Mouse (Mus musculus): ENCODE results near the gene Olfr980.
"Not testable (repeated sequence)": the region's sequence is repeated elsewhere in the genome, so short reads cannot be mapped to it uniquely, and the experiment has no call there.

The Olfr980 gene

GRCm38 (mm10) chr9:40009482-40009881 is at the start of gene Olfr980:
Olfr980 (minus strand) TSS chr9:40009582.
- no peak for DNase-seq (ENCODE audit: low read depth, low spot score)

- DNase-seq (ENCODE audit: low read depth, low spot score), result no peak
Observed at GRCm38 (mm10) chr9:40050138-40050537, 40.8 kb upstream of the Olfr980 start.

- DNase-seq (ENCODE audit: low read depth, low spot score), result no peak
Observed at GRCm38 (mm10) chr9:40021164-40021563, 11.8 kb upstream of the Olfr980 start, which contains the start of gene Olfr981. Olfr981 (plus strand) TSS chr9:40021464.

- DNase-seq (ENCODE audit: low read depth, low spot score), result no peak
Observed at GRCm38 (mm10) chr9:40003365-40003764, 6.0 kb downstream of the Olfr980 start, which contains the start of gene Olfr979. Olfr979 (minus strand) TSS chr9:40003465.

- DNase-seq (ENCODE audit: low read depth, low spot score), result no peak
Observed at GRCm38 (mm10) chr9:39991813-39992212, 17.6 kb downstream of the Olfr980 start, which contains the start of gene Olfr978. Olfr978 (plus strand) TSS chr9:39992113.

- DNase-seq (ENCODE audit: low read depth, low spot score), result not testable (repeated sequence)
Observed at GRCm38 (mm10) chr9:39976581-39977145, 32.7 kb downstream of the Olfr980 start.

- DNase-seq (ENCODE audit: low read depth, low spot score), result not testable (repeated sequence)
Observed at GRCm38 (mm10) chr9:39961033-39961432, 48.3 kb downstream of the Olfr980 start, which contains the start of gene Olfr976. Olfr976 (minus strand) TSS chr9:39961133.
